Mouse (Mus musculus): ENCODE data around the gene Rfx1. TPM values are rescaled to one million over a fixed set of nuclear protein-coding genes. Genes with fewer than 3 reads are reported as not detected.

Gene Rfx1
- total and polyA plus RNA-seq, 3 experiments: 3.2 to 13.1 (median 10.8) TPM

GRCm38 (mm10) chr8:84115646-84116045 lies 49.0 kb downstream of the Rfx1 start:
- peaks cover 7% of the 10 kb centered on the region for H3K9me3 ChIP-seq (replicated peaks; ENCODE audit: low read length)
- no peak for TF ChIP-seq PAX5 (IDR thresholded peaks at IDR 0.05; ENCODE audit: low read length)
- TF ChIP-seq EP300 (IDR thresholded peaks at IDR 0.05; ENCODE audit: low read length): no peak
- no peak for TF ChIP-seq ZNF384 (IDR thresholded peaks at IDR 0.05; ENCODE audit: low read depth, low read length)
- TF ChIP-seq UBTF (IDR thresholded peaks at IDR 0.05; ENCODE audit: low read depth, low read length): no peak
- dilution Hi-C loops (cut with MboI; ENCODE audit: extremely low pct_ligation_motif_present, extremely low pct_unique_long_range_greater_than_20kb, low sequenced_read_pairs): no loop called here
- H3K36me3 ChIP-seq (replicated peaks in 1 of 2; ENCODE audit: control insufficient read depth in 1 of 2, insufficient read depth in 1 of 2, low read length in 1 of 2): no peaks in the 10 kb centered on the region
- no peak for DNase-seq (ENCODE audit: extremely low read depth)
- no peaks in the 10 kb centered on the region for H3K79me2 ChIP-seq (replicated peaks; ENCODE audit: control insufficient read depth, extremely low read depth, insufficient read depth, poor library complexity, severe bottlenecking)
- no peak overlapping the region for H3K4me3 ChIP-seq (replicated peaks in 1 of 3; ENCODE audit: low read depth in 2 of 3, low read length in 2 of 3, poor library complexity in 1 of 3)
- peaks cover 7 to 12% of the 10 kb centered on the region in 2 experiments for H3K4me1 ChIP-seq (ENCODE audit: control insufficient read depth in 1 of 2, insufficient read depth in 2 of 2)
- H3K27me3 ChIP-seq (replicated peaks): no peaks in the 10 kb centered on the region
- in situ Hi-C loops (cut with MboI; ENCODE audit: low pct_ligation_motif_present, low pct_unique_long_range_greater_than_20kb, low sequenced_read_pairs): no loop called here
- H3K27ac ChIP-seq (ENCODE audit: insufficient read depth, low read depth): no peak overlapping the region
- no peak overlapping the region for H3K9ac ChIP-seq (ENCODE audit: insufficient read depth, low read depth)
- no peak overlapping the region for H3K4me2 ChIP-seq (ENCODE audit: insufficient read depth, low read depth, poor library complexity, severe bottlenecking)

- peaks cover 16 to 21% of the 10 kb centered on the region in 2 experiments for H3K4me1 ChIP-seq (ENCODE audit: control insufficient read depth in 1 of 2, insufficient read depth in 2 of 2)
- TF ChIP-seq MAZ (IDR thresholded peaks at IDR 0.05; ENCODE audit: low read depth, low read length) (no peak), MEF2A (IDR thresholded peaks at IDR 0.05; ENCODE audit: borderline replicate concordance, low read depth, low read length) (no peak), SIN3A (IDR thresholded peaks at IDR 0.05; ENCODE audit: low read length) (no peak), USF2 (conservative IDR thresholded peaks at IDR 0.05; ENCODE audit: low read depth, low read length) (no peak), JUN (IDR thresholded peaks at IDR 0.05; ENCODE audit: insufficient read depth, low read depth, low read length) (no peak), HCFC1 (IDR thresholded peaks at IDR 0.05; ENCODE audit: low read depth, low read length) (no peak), SMC3 (IDR thresholded peaks at IDR 0.05; ENCODE audit: low read depth, low read length) (no peak), BHLHE40 (IDR thresholded peaks at IDR 0.05; ENCODE audit: low read depth, low read length) (no peak), ZMIZ1 (IDR thresholded peaks at IDR 0.05; ENCODE audit: low read depth, low read length) (no peak), PAX5 (IDR thresholded peaks at IDR 0.05; ENCODE audit: low read length) (no peak), EP300 (IDR thresholded peaks at IDR 0.05; ENCODE audit: low read length) (no peak), CTCF (conservative IDR thresholded peaks at IDR 0.05 in 1 of 2, IDR thresholded peaks at IDR 0.05 in 1 of 2; ENCODE audit: low read depth in 2 of 2, low read length in 2 of 2) (no peak), MXI1 (IDR thresholded peaks at IDR 0.05; ENCODE audit: low read depth, low read length) (no peak), KAT2A (IDR thresholded peaks at IDR 0.05; ENCODE audit: insufficient replicate concordance, low read length) (no peak)
- H3K27me3 ChIP-seq (replicated peaks): peaks cover 2% of the 10 kb centered on the region
- H3K36me3 ChIP-seq (replicated peaks in 1 of 2; ENCODE audit: control insufficient read depth in 1 of 2, insufficient read depth in 1 of 2, low read length in 1 of 2): no peaks in the 10 kb centered on the region
- no peak overlapping the region for H3K9ac ChIP-seq (ENCODE audit: insufficient read depth, low read depth)
- no peaks in the 10 kb centered on the region for H3K79me2 ChIP-seq (replicated peaks; ENCODE audit: control insufficient read depth, extremely low read depth, insufficient read depth, poor library complexity, severe bottlenecking)
- no peak overlapping the region for H3K27ac ChIP-seq (ENCODE audit: insufficient read depth, low read depth)
- dilution Hi-C loops (cut with MboI; ENCODE audit: extremely low pct_ligation_motif_present, extremely low pct_unique_long_range_greater_than_20kb, low sequenced_read_pairs): no loop called here
- in situ Hi-C loops (cut with MboI; ENCODE audit: low pct_ligation_motif_present, low pct_unique_long_range_greater_than_20kb, low sequenced_read_pairs): no loop called here
- peaks cover 7% of the 10 kb centered on the region for H3K9me3 ChIP-seq (replicated peaks; ENCODE audit: low read length)
- H3K4me3 ChIP-seq (replicated peaks in 1 of 3; ENCODE audit: low read depth in 2 of 3, low read length in 2 of 3, poor library complexity in 1 of 3): no peak overlapping the region
- no peak overlapping the region for H3K4me2 ChIP-seq (ENCODE audit: insufficient read depth, low read depth, poor library complexity, severe bottlenecking)
- no peak for DNase-seq (ENCODE audit: extremely low read depth)
Measured at GRCm38 (mm10) chr8:84122151-84122550, 55.5 kb downstream of the Rfx1 start.

All from CH12.LX (cell line).